Mouse (Mus musculus) C2C12 (cell line): ENCODE results near the gene Sult2b1.

ENCODE experiments used
- CEBPB ChIP-seq: IDR thresholded peaks from one replicate; pipeline ENCODE4 v1.6.1; 2011; ENCODE audit warnings: low read depth, mild to moderate bottlenecking, control low read depth, moderate library complexity
- CTCF ChIP-seq: IDR thresholded peaks from one replicate; pipeline ENCODE4 v1.5.1; 2011; ENCODE audit not compliant: control insufficient read depth, insufficient read depth, insufficient read length
- FOSL1 ChIP-seq: IDR thresholded peaks from one replicate; pipeline ENCODE4 v1.8.0; 2011; ENCODE audit warnings: mild to moderate bottlenecking, low read length; ENCODE audit not compliant: poor library complexity, insufficient read depth, severe bottlenecking
- MAX ChIP-seq: IDR thresholded peaks from one replicate; pipeline ENCODE4 v1.6.1; 2011; ENCODE audit warnings: mild to moderate bottlenecking, control low read depth
- MYOD1 ChIP-seq: IDR thresholded peaks from one replicate; pipeline ENCODE4 v1.6.1; 2011; ENCODE audit warnings: low read depth; ENCODE audit not compliant: control insufficient read depth, insufficient read length
- MYOG ChIP-seq: IDR thresholded peaks from one replicate; pipeline ENCODE4 v1.6.1; 2011; ENCODE audit not compliant: control insufficient read depth, insufficient read length; ENCODE audit errors: extremely low read depth
- USF1 ChIP-seq: IDR thresholded peaks from one replicate; pipeline ENCODE4 v1.6.1; 2011; ENCODE audit warnings: low read depth, mild to moderate bottlenecking, control low read depth, moderate library complexity

GRCm38 (mm10) chr7:45793969-45794585 lies 9.6 kb upstream of the Sult2b1 start:
- no peak for TF ChIP-seq MAX
- TF ChIP-seq CTCF = no peak
- no peak for TF ChIP-seq CEBPB
- no peak for TF ChIP-seq USF1
- TF ChIP-seq FOSL1 = no peak
- TF ChIP-seq MYOG = no peak
- no peak for TF ChIP-seq MYOD1
